Mouse (Mus musculus) liver, adult 2 months (tissue): ENCODE measurements around the gene Ciita. TPM values are rescaled to one million over a fixed set of nuclear protein-coding genes. Genes with fewer than 3 reads are reported as not detected.

Source experiments
- DNase-seq: peaks from one replicate; pipeline ENCODE4 v3.0.0-alpha.2; 2011; ENCODE audit warnings: low read depth, low spot score; ENCODE audit errors: extremely low read depth
- H3K27ac ChIP-seq: fragments of 200-500 bp; replicated peaks from 2 replicates; pipeline ENCODE4 v1.5.1; 2012; ENCODE audit warnings: low read depth, mild to moderate bottlenecking, control low read depth, inconsistent platforms, low read length; ENCODE audit not compliant: insufficient read depth
- H3K27me3 ChIP-seq: fragments of 200-500 bp; 2 replicates; pipeline ENCODE4 v1.6.1; 2012; ENCODE audit warnings: mild to moderate bottlenecking, moderate library complexity, low read length, inconsistent platforms; ENCODE audit not compliant: control insufficient read depth, insufficient read depth
- H3K36me3 ChIP-seq: fragments of 200-500 bp; 2 replicates; pipeline ENCODE4 v1.6.1; 2012; ENCODE audit warnings: low read length, inconsistent platforms; ENCODE audit not compliant: control insufficient read depth, insufficient read depth
- H3K4me1 ChIP-seq: fragments of 200-500 bp; 2 replicates; pipeline ENCODE4 v1.6.1; 2011; ENCODE audit warnings: low read length; ENCODE audit not compliant: control insufficient read depth, insufficient read depth
- H3K4me3 ChIP-seq: fragments of 200-500 bp; 2 replicates; pipeline ENCODE4 v1.5.1; 2011; ENCODE audit warnings: low read depth, mild to moderate bottlenecking, control low read depth, low read length, moderate library complexity; ENCODE audit not compliant: insufficient read depth
- H3K79me2 ChIP-seq: fragments of 200-500 bp; 2 replicates; pipeline ENCODE4 v1.6.1; 2012; ENCODE audit warnings: inconsistent platforms, mild to moderate bottlenecking, low read length, moderate library complexity; ENCODE audit not compliant: control insufficient read depth, insufficient read depth
- H3K9ac ChIP-seq: fragments of 200-500 bp; 2 replicates; pipeline ENCODE4 v1.6.1; 2012; ENCODE audit warnings: low read depth, mild to moderate bottlenecking, control low read depth, inconsistent platforms, low read length
- CTCF ChIP-seq: fragments of 200-500 bp; IDR thresholded peaks from 2 replicates; pipeline ENCODE4 v1.5.1; 2011; ENCODE audit warnings: low read depth, low read length, control low read depth
- POLR2A ChIP-seq: fragments of 200-500 bp; IDR thresholded peaks from 2 replicates; pipeline ENCODE4 v1.6.1; 2011; ENCODE audit warnings: low read length, control low read depth; ENCODE audit not compliant: insufficient read depth; ENCODE audit errors: extremely low read depth
- WGBS: fragments of 180-500 bp; shearing (Covaris S2); methylation state at CpG from one replicate; pipeline ENCODE4 v1.1.7; 2018; 5-methylcytosine and 5-hydroxymethylcytosine counted together
- polyA plus RNA-seq: library from polyadenylated mRNA; depleted of rRNA; stranded (reverse); fragments of >200 nt; gene quantifications from 2 replicates; pipeline ENCODE4 v1.2.3, GENCODE M21; 2012
- total RNA-seq: library from RNA; depleted of rRNA; stranded (reverse); fragments of >200 nt; gene quantifications from 2 replicates; pipeline ENCODE4 v1.2.3, GENCODE M21; 2014

Ciita gene
- total and polyA plus RNA-seq, 2 experiments, result 1.0 to 1.1 TPM

GRCm38 (mm10) chr16:10461178-10461577, 18.7 kb upstream of the Ciita start:
- no peaks in the 10 kb centered on the region for H3K79me2 ChIP-seq
- H3K27ac ChIP-seq, result no peak overlapping the region
- 71% methylated on average over 2 of the region's 2 CpGs for WGBS
- no peak for TF ChIP-seq POLR2A
- no peak for TF ChIP-seq CTCF
- H3K4me3 ChIP-seq, result no peak overlapping the region
- H3K27me3 ChIP-seq, result no peaks in the 10 kb centered on the region
- no peaks in the 10 kb centered on the region for H3K36me3 ChIP-seq
- H3K9ac ChIP-seq, result no peak overlapping the region
- peaks cover 8% of the 10 kb centered on the region; the same call in 1 of the 2 replicates for H3K4me1 ChIP-seq
- DNase-seq, result no peak

- no peaks in the 10 kb centered on the region for H3K79me2 ChIP-seq
- no peaks in the 10 kb centered on the region for H3K27me3 ChIP-seq
- peak; percentile 83 for DNase-seq
- H3K27ac ChIP-seq, result peak overlapping the region; percentile 58
- H3K9ac ChIP-seq, result no peak overlapping the region
- peaks cover 8% of the 10 kb centered on the region; the same call in 1 of the 2 replicates for H3K4me1 ChIP-seq
- H3K4me3 ChIP-seq, result no peak overlapping the region
- H3K36me3 ChIP-seq, result no peaks in the 10 kb centered on the region
- WGBS, result 11% methylated on average over 4 of the region's 4 CpGs
- TF ChIP-seq POLR2A (no peak), CTCF (no peak)
These were observed 14.7 kb upstream of the Ciita start for GRCm38 (mm10) chr16:10465011-10465681.

- H3K36me3 ChIP-seq, result no peaks in the 10 kb centered on the region
These were observed 12.3 kb upstream of the Ciita start for GRCm38 (mm10) chr16:10467391-10468107.

GRCm38 (mm10) chr16:10468201-10468600, 11.7 kb upstream of the Ciita start:
- Histone ChIP-seq H3K9ac (no peak overlapping the region), H3K4me3 (no peak overlapping the region), H3K27me3 (no peaks in the 10 kb centered on the region), H3K36me3 (no peaks in the 10 kb centered on the region), H3K27ac (no peak overlapping the region), H3K79me2 (no peaks in the 10 kb centered on the region), H3K4me1 (peaks cover 8% of the 10 kb centered on the region; the same call in 1 of the 2 replicates)
- WGBS, result 88% methylated on average over 1 of the region's 1 CpGs
- DNase-seq, result no peak
- TF ChIP-seq CTCF, result no peak
- no peak for TF ChIP-seq POLR2A

More at GRCm38 (mm10) chr16:10467391-10468107, 12.3 kb upstream of the Ciita start:
- DNase-seq, result no peak
- H3K79me2 ChIP-seq, result no peaks in the 10 kb centered on the region
- TF ChIP-seq CTCF (no peak), POLR2A (no peak)
- 82% methylated on average over 11 of the region's 11 CpGs for WGBS
- H3K4me3 ChIP-seq, result no peak overlapping the region
- H3K4me1 ChIP-seq, result peaks cover 8% of the 10 kb centered on the region; the same call in 1 of the 2 replicates
- no peak overlapping the region for H3K27ac ChIP-seq
- no peaks in the 10 kb centered on the region for H3K27me3 ChIP-seq
- H3K9ac ChIP-seq, result no peak overlapping the region

GRCm38 (mm10) chr16:10471950-10472349, 7.9 kb upstream of the Ciita start:
- Histone ChIP-seq H3K79me2 (no peaks in the 10 kb centered on the region), H3K36me3 (no peaks in the 10 kb centered on the region), H3K27me3 (no peaks in the 10 kb centered on the region), H3K9ac (no peak overlapping the region), H3K27ac (no peak overlapping the region), H3K4me1 (peaks cover 4% of the 10 kb centered on the region; the same call in 1 of the 2 replicates), H3K4me3 (no peak overlapping the region)
- no peak for DNase-seq
- WGBS, result 93% methylated on average over 3 of the region's 3 CpGs
- no peak for TF ChIP-seq CTCF
- no peak for TF ChIP-seq POLR2A

GRCm38 (mm10) chr16:10474956-10475355, 4.9 kb upstream of the Ciita start:
- no peak overlapping the region for H3K27ac ChIP-seq
- no peaks in the 10 kb centered on the region for H3K79me2 ChIP-seq
- TF ChIP-seq POLR2A (no peak), CTCF (no peak)
- H3K36me3 ChIP-seq, result no peaks in the 10 kb centered on the region
- peaks cover 4% of the 10 kb centered on the region; the same call in 1 of the 2 replicates for H3K4me1 ChIP-seq
- H3K4me3 ChIP-seq, result no peak overlapping the region
- H3K9ac ChIP-seq, result no peak overlapping the region
- WGBS, result 67% methylated on average over 3 of the region's 3 CpGs
- DNase-seq, result no peak
- no peaks in the 10 kb centered on the region for H3K27me3 ChIP-seq
